Mouse (Mus musculus): ENCODE results near the gene Slc5a2. TPM values are rescaled to one million over a fixed set of nuclear protein-coding genes. Genes with fewer than 3 reads are reported as not detected.

Slc5a2 gene
- polyA plus RNA-seq, 1 experiment from 2014 or later, result 0.22 TPM

DNA sequence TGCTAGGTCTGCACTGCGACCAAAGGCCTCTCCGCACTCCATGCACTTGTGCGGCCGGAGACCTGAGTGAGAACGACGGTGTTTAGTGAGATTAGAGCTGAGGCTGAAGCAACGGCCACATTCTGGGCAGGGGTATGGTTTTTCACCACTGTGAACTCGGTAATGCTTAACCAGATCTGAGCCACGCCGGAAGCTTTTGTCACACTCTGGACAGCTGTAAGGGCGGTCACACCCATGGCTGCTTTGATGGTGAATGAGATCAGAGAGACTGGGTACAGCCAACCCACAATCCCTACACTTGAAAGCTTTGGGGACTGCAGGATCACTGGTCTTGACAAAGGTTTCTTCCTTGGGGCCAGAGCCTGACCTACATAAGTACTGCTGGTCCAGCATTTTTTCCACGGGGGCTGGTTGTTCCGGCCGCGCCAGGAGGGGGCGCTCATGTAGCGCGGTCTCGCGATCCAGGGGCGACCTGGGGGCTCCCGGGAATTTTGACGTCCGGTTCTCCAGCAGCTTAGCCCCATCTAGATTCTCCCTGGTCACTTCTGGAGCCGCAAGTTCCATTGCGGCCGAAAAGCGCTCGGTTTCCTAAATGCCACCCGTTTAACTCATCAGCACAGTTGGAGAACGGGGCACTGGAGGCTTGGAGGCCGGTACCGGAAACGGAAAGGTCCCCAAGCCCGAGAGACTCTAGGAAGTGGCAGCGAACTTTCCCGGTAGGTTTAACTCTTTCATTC lies 28.4 kb upstream of the Slc5a2 start, which contains the start of gene Armc5:
Gene Armc5 (plus strand): TSS at position 487 of the 737 bp plus-strand sequence.
- Histone ChIP-seq H3K9me3 (ENCODE audit: control insufficient read depth, low read length) (no peaks in the 10 kb centered on the region), H3K36me3 (ENCODE audit: control insufficient read depth, insufficient read depth, low read length) (peaks cover 39% of the 10 kb centered on the region), H3K27ac (replicated peaks in 1 of 2; ENCODE audit: control insufficient read depth in 1 of 2, insufficient read depth in 1 of 2, low read depth in 2 of 2, low read length in 2 of 2) (peak within 1 kb of the TSS; percentile 97), H3K4me1 (ENCODE audit: control insufficient read depth in 2 of 2, insufficient read depth in 2 of 2, low read length in 2 of 2) (peaks cover 6 to 14% of the 10 kb centered on the region in 2 experiments), H3K9ac (ENCODE audit: low read length) (peak within 1 kb of the TSS; percentile 87), H3K4me3 (ENCODE audit: control insufficient read depth in 1 of 2, insufficient read depth in 1 of 2, low read depth in 1 of 2, low read length in 2 of 2) (peak within 1 kb of the TSS; percentile 76 to 79), H3K4me2 (ENCODE audit: low read length) (peak within 1 kb of the TSS; percentile 84), H3K27me3 (ENCODE audit: control insufficient read depth, insufficient read depth, low read length) (no peaks in the 10 kb centered on the region)
- ATAC-seq (ENCODE audit: insufficient number of reproducible peaks, insufficient read depth, low FRiP score, low read depth), result peak; percentile 23; the same call in 1 of the 2 replicates
- WGBS, result 25% methylated on average over 37 of the region's 37 CpGs

- H3K9ac ChIP-seq (ENCODE audit: low read length), result peak overlapping the region; percentile 87
- peak overlapping the region; percentile 84 for H3K4me2 ChIP-seq (ENCODE audit: low read length)
- H3K4me3 ChIP-seq (ENCODE audit: control insufficient read depth in 1 of 2, insufficient read depth in 1 of 2, low read depth in 1 of 2, low read length in 2 of 2), result peak overlapping the region; percentile 76 to 79
- no peak for ATAC-seq (ENCODE audit: insufficient number of reproducible peaks, insufficient read depth, low FRiP score, low read depth)
- peaks cover 45% of the 10 kb centered on the region for H3K36me3 ChIP-seq (ENCODE audit: control insufficient read depth, insufficient read depth, low read length)
- H3K27ac ChIP-seq (replicated peaks in 1 of 2; ENCODE audit: control insufficient read depth in 1 of 2, insufficient read depth in 1 of 2, low read depth in 2 of 2, low read length in 2 of 2), result peak overlapping the region; percentile 97
- H3K9me3 ChIP-seq (ENCODE audit: control insufficient read depth, low read length), result no peaks in the 10 kb centered on the region
- H3K4me1 ChIP-seq (ENCODE audit: control insufficient read depth in 2 of 2, insufficient read depth in 2 of 2, low read length in 2 of 2), result peaks cover 6 to 14% of the 10 kb centered on the region in 2 experiments
- WGBS, result under 1% methylated on average over 25 of the region's 25 CpGs
- H3K27me3 ChIP-seq (ENCODE audit: control insufficient read depth, insufficient read depth, low read length), result no peaks in the 10 kb centered on the region
These were observed 27.9 kb upstream of the Slc5a2 start for GRCm38 (mm10) chr7:128237593-128237926.

GRCm38 (mm10) chr7:128237927-128238778 lies 27.3 kb upstream of the Slc5a2 start, which contains the start of gene 9130023H24Rik:
9130023H24Rik (minus strand) TSS chr7:128238031.
- peak within 1 kb of the TSS; percentile 87 for H3K9ac ChIP-seq (ENCODE audit: low read length)
- H3K4me1 ChIP-seq (ENCODE audit: control insufficient read depth in 2 of 2, insufficient read depth in 2 of 2, low read length in 2 of 2), result peaks cover 6 to 14% of the 10 kb centered on the region in 2 experiments
- H3K4me3 ChIP-seq (ENCODE audit: control insufficient read depth in 1 of 2, insufficient read depth in 1 of 2, low read depth in 1 of 2, low read length in 2 of 2), result peak within 1 kb of the TSS; percentile 76 to 79
- H3K36me3 ChIP-seq (ENCODE audit: control insufficient read depth, insufficient read depth, low read length), result peaks cover 51% of the 10 kb centered on the region
- peak; percentile 88 for ATAC-seq (ENCODE audit: insufficient number of reproducible peaks, insufficient read depth, low FRiP score, low read depth)
- H3K4me2 ChIP-seq (ENCODE audit: low read length), result peak within 1 kb of the TSS; percentile 84
- no peaks in the 10 kb centered on the region for H3K27me3 ChIP-seq (ENCODE audit: control insufficient read depth, insufficient read depth, low read length)
- H3K9me3 ChIP-seq (ENCODE audit: control insufficient read depth, low read length), result no peaks in the 10 kb centered on the region
- WGBS, result under 1% methylated on average over 69 of the region's 72 CpGs
- H3K27ac ChIP-seq (replicated peaks in 1 of 2; ENCODE audit: control insufficient read depth in 1 of 2, insufficient read depth in 1 of 2, low read depth in 2 of 2, low read length in 2 of 2), result peak within 1 kb of the TSS; percentile 97

DNA sequence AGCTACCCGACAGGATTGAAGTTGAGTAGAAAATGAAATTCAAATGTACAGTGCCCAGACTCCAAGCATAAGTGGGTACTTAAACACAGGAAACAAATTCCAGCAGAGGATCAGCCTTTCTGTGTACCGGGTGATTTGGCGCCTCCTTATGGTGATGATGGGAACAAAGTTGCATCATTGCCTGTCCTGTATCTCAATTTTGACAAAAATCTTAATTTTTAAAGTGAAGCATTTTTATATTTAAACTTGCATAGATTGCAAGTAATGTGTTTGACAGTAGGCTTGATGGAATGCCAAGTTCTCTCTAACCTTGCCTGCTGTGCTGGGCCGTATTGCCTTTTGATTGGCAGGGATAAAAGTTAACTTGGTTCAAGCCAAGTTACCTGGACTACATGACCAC lies 26.5 kb upstream of the Slc5a2 start:
- no peak for ATAC-seq (ENCODE audit: insufficient number of reproducible peaks, insufficient read depth, low FRiP score, low read depth)
- H3K9me3 ChIP-seq (ENCODE audit: control insufficient read depth, low read length), result no peaks in the 10 kb centered on the region
- peak overlapping the region; percentile 68 for H3K9ac ChIP-seq (ENCODE audit: low read length)
- peak overlapping the region; percentile 85 to 97 for H3K27ac ChIP-seq (replicated peaks in 1 of 2; ENCODE audit: control insufficient read depth in 1 of 2, insufficient read depth in 1 of 2, low read depth in 2 of 2, low read length in 2 of 2)
- peak overlapping the region; percentile 52 to 76; a peak in 3 of 4 replicates for H3K4me3 ChIP-seq (ENCODE audit: control insufficient read depth in 1 of 2, insufficient read depth in 1 of 2, low read depth in 1 of 2, low read length in 2 of 2)
- no peaks in the 10 kb centered on the region for H3K27me3 ChIP-seq (ENCODE audit: control insufficient read depth, insufficient read depth, low read length)
- peaks cover 55% of the 10 kb centered on the region for H3K36me3 ChIP-seq (ENCODE audit: control insufficient read depth, insufficient read depth, low read length)
- H3K4me1 ChIP-seq (ENCODE audit: control insufficient read depth in 2 of 2, insufficient read depth in 2 of 2, low read length in 2 of 2), result peaks cover 6 to 14% of the 10 kb centered on the region in 2 experiments
- WGBS, result 20% methylated on average over 4 of the region's 4 CpGs
- H3K4me2 ChIP-seq (ENCODE audit: low read length), result peak overlapping the region; percentile 75

DNA sequence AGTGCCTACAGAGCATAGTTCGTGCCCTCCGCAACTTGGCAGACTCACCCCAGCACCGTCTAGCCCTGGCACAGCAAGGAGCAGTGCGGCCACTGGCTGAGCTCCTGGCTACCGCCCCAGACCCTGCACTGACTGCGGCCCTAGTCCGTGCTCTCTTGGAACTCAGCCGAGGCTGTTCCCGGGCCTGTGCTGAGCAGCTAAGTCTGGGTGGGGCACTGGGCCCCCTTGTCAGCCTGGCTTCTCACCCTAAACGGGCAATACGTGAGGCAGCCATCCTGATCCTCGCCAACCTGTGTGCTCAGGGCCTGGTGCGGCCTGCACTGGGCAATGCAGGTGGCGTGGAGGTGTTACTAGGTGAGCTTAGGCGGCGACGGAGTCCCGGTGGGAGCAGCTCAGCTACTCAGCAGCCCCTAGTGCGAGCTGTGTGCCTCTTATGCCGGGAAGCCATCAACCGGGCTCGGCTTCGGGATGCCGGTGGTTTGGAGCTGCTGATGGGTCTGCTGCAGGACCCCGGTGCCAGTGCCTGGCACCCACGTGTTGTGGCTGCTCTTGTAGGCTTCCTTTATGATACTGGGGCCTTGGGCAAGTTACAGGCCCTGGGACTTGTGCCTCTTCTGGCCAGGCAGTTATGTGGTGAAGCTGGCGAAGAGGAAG lies 25.2 kb upstream of the Slc5a2 start:
- H3K4me2 ChIP-seq (ENCODE audit: low read length), result no peak overlapping the region
- H3K9me3 ChIP-seq (ENCODE audit: control insufficient read depth, low read length), result no peaks in the 10 kb centered on the region
- no peak overlapping the region for H3K9ac ChIP-seq (ENCODE audit: low read length)
- H3K4me1 ChIP-seq (ENCODE audit: control insufficient read depth in 2 of 2, insufficient read depth in 2 of 2, low read length in 2 of 2), result peaks cover 6 to 14% of the 10 kb centered on the region in 2 experiments
- H3K36me3 ChIP-seq (ENCODE audit: control insufficient read depth, insufficient read depth, low read length), result peaks cover 63% of the 10 kb centered on the region
- no peaks in the 10 kb centered on the region for H3K27me3 ChIP-seq (ENCODE audit: control insufficient read depth, insufficient read depth, low read length)
- H3K4me3 ChIP-seq (ENCODE audit: control insufficient read depth in 1 of 2, insufficient read depth in 1 of 2, low read depth in 1 of 2, low read length in 2 of 2), result no peak overlapping the region
- ATAC-seq (ENCODE audit: insufficient number of reproducible peaks, insufficient read depth, low FRiP score, low read depth), result no peak
- WGBS, result 92% methylated on average over 27 of the region's 27 CpGs
- no peak overlapping the region for H3K27ac ChIP-seq (replicated peaks in 1 of 2; ENCODE audit: control insufficient read depth in 1 of 2, insufficient read depth in 1 of 2, low read depth in 2 of 2, low read length in 2 of 2)

- H3K9ac ChIP-seq (ENCODE audit: low read length), result no peak overlapping the region
- WGBS, result 94% methylated on average over 16 of the region's 16 CpGs
- H3K9me3 ChIP-seq (ENCODE audit: control insufficient read depth, low read length), result no peaks in the 10 kb centered on the region
- H3K4me1 ChIP-seq (ENCODE audit: control insufficient read depth in 2 of 2, insufficient read depth in 2 of 2, low read length in 2 of 2), result peaks cover 10 to 18% of the 10 kb centered on the region in 2 experiments
- no peak overlapping the region for H3K27ac ChIP-seq (replicated peaks in 1 of 2; ENCODE audit: control insufficient read depth in 1 of 2, insufficient read depth in 1 of 2, low read depth in 2 of 2, low read length in 2 of 2)
- H3K36me3 ChIP-seq (ENCODE audit: control insufficient read depth, insufficient read depth, low read length), result peaks cover 52% of the 10 kb centered on the region
- no peak overlapping the region for H3K4me3 ChIP-seq (ENCODE audit: control insufficient read depth in 1 of 2, insufficient read depth in 1 of 2, low read depth in 1 of 2, low read length in 2 of 2)
- no peak for ATAC-seq (ENCODE audit: insufficient number of reproducible peaks, insufficient read depth, low FRiP score, low read depth)
- H3K4me2 ChIP-seq (ENCODE audit: low read length), result no peak overlapping the region
- H3K27me3 ChIP-seq (ENCODE audit: control insufficient read depth, insufficient read depth, low read length), result no peaks in the 10 kb centered on the region
These were observed 23.1 kb upstream of the Slc5a2 start for GRCm38 (mm10) chr7:128242331-128242730.

- 77% methylated on average over 10 of the region's 10 CpGs for WGBS
- Histone ChIP-seq H3K4me2 (ENCODE audit: low read length) (no peak overlapping the region), H3K9ac (ENCODE audit: low read length) (no peak overlapping the region), H3K27me3 (ENCODE audit: control insufficient read depth, insufficient read depth, low read length) (no peaks in the 10 kb centered on the region), H3K27ac (replicated peaks in 1 of 2; ENCODE audit: control insufficient read depth in 1 of 2, insufficient read depth in 1 of 2, low read depth in 2 of 2, low read length in 2 of 2) (no peak overlapping the region), H3K36me3 (ENCODE audit: control insufficient read depth, insufficient read depth, low read length) (peaks cover 62% of the 10 kb centered on the region), H3K4me3 (ENCODE audit: control insufficient read depth in 1 of 2, insufficient read depth in 1 of 2, low read depth in 1 of 2, low read length in 2 of 2) (no peak overlapping the region), H3K4me1 (ENCODE audit: control insufficient read depth in 2 of 2, insufficient read depth in 2 of 2, low read length in 2 of 2) (peaks cover 16 to 26% of the 10 kb centered on the region in 2 experiments), H3K9me3 (ENCODE audit: control insufficient read depth, low read length) (no peaks in the 10 kb centered on the region)
- no peak for ATAC-seq (ENCODE audit: insufficient number of reproducible peaks, insufficient read depth, low FRiP score, low read depth)
These were observed 21.5 kb upstream of the Slc5a2 start for GRCm38 (mm10) chr7:128243921-128244320.

Measured in heart, embryonic 14.5 days (tissue).